Mouse (Mus musculus) induced T-regulatory cell, adult 2 months (primary cell): ENCODE results near the gene Nsun2.
"Not testable (repeated sequence)": the region's sequence is repeated elsewhere in the genome, so short reads cannot be mapped to it uniquely, and the experiment has no call there.

Experiments
- DNase-seq: peaks from one replicate; pipeline ENCODE4 v3.0.0-alpha.2; 2012; ENCODE audit warnings: low read depth

Nsun2 gene

DNA sequence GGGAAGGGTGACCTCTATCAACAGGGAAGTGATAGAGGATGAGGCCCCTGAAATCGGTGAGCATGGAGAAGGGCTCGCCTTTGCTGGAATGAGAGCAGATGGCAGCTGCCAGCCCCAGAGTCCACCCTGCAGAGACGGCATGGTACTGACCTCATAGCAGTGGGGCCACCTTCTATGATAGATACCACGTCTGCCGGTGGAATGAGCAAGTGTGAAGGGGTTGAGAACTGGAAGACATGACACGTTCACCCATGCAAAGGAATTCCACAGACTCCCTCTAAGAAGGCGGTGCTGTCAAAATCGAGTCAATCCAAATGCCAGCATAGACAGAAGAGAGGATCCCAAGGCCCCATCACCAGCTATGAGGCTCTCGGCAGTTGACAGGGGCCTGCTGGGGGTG lies 20.7 kb downstream of the Nsun2 start:
- DNase-seq, result no peak

GRCm38 (mm10) chr13:69555045-69555444 lies 21.5 kb downstream of the Nsun2 start:
- no peak for DNase-seq

DNA sequence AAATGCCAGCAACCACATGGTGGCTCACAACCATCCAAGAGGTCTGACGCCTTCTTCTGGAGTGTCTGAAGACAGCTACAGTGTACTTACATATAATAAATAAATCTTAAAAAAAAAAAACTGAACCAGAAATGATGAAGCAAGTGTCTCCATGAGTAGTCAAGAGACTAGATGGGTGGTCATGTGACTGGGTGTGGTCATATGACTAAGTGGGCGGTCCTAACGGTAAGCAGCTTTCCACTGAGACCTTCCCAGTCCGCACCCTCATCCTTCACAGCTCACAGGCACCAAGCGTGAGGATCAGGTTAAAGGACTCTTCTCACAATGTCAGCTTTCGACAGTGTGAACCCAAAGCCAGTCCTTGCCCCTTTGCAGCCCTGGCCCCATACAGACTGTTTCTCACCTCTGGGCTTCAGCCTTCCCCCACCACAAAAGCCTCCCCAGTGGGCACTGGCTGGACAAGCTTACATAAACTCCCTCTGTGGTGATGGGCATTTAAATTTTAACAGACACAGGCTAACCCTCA lies 22.5 kb downstream of the Nsun2 start:
- no peak for DNase-seq

DNA sequence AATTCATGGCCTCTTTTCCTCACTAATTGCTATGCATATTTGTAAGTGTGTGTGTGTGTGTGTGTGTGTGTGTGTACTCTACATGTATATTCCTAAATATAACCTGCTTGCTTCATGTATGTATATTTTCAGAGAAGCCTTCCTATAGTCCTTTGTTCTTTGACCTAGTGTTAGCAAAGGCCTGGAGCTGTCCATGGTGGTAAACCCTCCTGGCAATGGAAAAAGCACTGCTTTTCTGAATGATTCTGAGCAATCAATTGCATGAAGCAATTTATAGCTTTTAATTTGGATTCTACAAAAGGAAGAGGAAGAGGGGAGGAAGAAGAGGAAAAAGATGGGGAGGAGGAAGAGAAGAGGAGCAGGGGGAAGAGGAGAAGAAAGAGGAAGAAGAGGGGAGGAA lies 23.2 kb downstream of the Nsun2 start:
- no peak for DNase-seq

DNA sequence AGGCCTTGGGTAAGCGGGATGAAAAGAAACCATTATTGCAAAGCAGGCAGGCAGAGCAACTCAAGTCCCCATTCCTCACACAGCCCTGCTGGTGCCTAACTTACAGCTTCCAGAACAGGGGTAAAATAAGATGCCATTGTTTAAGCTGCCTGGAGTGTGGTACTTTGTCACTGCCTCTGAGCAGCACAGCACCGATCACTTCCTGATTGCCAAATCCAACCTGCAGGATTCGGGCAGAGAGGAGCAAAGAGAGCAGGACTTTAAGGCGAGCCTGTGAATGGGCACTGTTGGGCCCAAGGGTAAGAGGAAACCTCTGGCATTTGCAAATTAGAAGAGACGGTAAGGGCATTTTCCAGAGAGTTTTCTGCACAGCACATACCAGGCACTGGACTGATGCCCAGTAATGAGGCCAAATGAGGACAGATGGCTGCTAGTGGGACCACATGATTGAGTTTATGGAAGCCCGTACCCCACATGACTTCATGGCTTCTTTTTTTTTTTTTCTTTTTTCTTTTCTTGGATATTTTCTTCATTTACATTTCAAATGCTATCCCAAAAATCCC lies 24.6 kb downstream of the Nsun2 start:
- DNase-seq, result no peak

DNA sequence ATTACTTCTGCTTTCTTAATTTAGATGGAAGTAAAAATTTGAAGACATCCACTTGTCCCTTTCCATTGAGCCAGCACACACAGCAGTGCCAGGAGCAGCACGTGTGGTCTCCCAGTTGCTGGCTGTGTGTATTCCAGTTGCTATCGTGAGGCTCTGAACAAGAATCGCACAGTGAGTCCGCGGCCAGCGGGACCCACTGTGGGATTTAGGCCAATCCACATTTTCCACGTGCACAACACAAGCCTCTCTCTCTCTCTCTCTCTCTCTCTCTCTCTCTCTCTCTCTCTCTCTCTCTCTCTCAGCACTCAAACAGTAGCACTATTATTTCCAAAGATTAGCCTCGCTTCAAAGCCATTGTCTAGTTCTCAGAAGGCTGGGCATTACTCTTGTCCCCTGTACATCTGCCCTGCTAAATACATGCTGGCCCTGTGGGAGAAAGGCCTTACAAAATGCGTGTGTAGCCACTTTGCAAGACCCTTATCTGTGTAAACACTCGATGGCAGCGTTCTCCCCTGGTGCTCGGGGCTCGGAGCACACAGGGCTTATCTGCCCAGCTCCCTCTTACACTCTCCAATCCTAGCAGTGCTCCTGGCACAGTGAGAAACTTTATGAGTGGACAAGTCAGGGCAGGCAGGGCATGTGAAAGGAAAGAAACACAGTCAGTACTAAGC lies 25.9 kb downstream of the Nsun2 start:
- no peak for DNase-seq

DNA sequence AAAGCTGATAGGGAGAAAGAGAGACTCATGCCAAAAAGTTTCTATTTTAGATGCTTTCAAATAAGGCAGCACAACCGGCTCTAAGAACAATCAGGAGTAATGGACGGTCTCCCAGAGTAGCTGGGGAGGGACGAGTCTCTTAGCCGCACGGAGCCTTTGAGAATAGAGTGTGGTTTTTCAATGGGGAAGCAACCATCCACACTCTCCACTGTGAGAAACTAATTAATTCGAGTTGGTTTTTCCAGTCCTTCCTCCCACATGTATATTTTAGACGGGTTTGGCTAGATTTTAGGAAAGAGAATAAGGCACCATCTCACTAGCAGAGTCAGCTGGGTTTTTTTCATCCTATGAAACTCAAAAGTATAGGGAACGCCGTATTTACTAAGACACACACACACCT lies 28.5 kb downstream of the Nsun2 start:
- no peak for DNase-seq

GRCm38 (mm10) chr13:69562654-69563574 lies 29.4 kb downstream of the Nsun2 start:
- no peak for DNase-seq

DNA sequence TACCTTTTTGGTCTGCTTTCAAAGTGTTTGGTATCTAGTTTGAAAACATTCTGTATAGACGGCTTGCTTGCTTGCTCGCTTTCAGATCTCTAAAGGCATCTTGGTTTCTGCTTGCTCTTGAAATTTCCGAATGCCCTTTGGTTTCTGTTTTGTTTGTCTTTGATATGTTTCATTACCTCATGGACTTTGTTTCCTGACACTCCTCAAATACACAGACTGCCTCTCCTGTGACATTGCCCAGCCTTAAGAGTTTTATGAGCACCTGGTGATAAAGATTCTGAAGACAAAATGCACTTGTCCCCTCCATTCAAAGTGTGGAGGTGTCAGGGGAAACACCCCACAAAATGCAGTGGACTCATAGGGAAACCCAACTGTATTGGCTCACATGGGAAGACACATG lies 30.4 kb downstream of the Nsun2 start:
- no peak for DNase-seq

DNA sequence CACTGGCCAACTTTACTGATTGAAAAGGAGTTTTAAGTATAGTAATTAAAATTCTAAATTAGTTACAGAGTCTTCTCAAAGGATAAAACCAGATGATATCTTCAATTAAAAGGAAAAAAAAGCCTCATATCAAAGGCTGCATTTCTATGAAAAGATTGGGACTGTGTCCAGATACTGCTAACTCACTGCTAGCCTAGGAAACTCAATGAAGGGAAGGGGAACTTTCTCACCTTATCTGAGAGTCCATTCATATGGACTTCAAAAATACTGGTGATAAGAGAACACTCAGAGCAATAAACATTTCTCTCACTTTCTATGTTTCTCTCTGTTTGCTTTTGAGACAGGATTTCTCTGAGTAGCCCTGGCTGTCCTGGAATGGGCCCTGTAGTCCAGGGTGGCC lies 31.0 kb downstream of the Nsun2 start:
- no peak for DNase-seq

DNA sequence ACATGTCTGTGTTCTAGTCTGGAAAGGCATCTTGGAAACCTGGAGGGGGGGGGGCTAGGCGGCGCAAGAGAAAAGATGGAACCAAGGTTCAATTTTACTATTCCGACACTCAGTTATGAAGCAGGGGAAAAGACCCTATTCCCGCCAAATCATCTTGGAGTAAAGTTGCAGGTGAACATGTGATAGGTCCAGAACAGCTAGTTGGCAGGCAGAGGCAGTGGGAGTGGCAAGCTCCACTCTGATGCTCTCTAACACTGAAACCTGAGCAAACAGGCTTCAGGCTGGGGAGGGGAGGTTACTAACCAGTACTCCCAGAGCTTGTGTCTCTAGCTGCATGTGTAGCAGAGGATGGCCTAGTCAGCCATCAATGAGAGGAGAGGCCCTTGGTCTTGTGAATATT lies 31.9 kb downstream of the Nsun2 start:
- DNase-seq, result not testable (repeated sequence)

DNA sequence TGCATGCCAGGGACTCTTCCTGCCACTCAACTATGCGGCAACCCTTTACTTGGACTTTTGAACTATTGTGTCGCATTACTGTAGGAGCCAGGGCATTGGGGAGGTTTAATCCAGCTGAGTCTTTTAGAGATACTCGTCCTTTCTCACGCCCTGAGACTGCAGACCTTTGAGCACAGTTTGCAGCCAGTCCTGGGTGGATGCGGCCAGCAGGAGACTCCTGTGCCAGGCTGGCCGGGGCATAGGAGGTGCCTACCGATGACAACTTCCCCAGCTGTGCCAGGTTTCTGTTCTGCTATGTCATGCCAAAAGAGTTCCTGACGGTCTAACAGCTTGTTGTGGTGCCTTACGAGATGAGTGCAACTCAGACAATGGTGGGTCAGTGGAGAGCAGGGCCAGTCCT lies 35.7 kb downstream of the Nsun2 start:
- DNase-seq, result no peak

DNA sequence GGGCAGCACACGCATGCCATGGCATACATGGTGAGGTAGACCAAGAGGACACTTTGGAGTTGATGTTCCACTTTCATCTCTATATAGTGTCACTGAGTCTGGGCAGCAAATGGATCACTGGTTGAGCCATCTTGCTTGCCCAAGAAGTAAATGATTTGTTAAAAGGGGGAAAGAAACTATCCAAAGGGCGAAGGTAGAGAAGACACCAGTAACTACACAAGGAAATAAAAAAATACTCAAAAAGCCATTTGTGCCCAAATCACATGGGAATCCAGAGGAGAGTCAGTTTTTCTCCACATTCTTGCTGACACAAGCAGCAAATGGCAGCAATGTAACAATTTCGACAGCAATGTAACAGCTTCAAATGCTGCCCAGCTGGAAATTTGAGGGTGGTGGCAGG lies 39.0 kb downstream of the Nsun2 start:
- no peak for DNase-seq

GRCm38 (mm10) chr13:69576676-69577075 lies 43.1 kb downstream of the Nsun2 start:
- no peak for DNase-seq

- DNase-seq, result no peak
Measured at GRCm38 (mm10) chr13:69577181-69577834, 43.8 kb downstream of the Nsun2 start.

DNA sequence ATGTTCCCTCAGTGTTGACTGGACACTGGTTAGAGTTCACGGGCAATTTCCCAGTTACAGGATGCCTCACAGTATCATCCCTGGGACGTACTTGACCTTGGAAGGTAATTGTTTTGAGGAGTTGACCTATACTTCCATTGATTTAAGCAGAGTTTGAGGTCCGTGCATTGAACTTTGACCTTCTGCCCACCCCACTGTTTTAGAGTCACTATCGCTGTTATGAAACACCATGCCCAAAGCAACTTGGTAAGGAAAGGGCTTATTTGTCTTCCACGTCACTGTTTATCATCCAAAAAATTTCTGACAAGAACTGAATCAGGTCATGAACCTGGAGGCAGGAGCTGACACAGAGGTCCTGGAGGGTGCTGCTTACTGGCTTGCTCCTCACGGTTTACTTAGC lies 48.9 kb downstream of the Nsun2 start:
- no peak for DNase-seq

DNA sequence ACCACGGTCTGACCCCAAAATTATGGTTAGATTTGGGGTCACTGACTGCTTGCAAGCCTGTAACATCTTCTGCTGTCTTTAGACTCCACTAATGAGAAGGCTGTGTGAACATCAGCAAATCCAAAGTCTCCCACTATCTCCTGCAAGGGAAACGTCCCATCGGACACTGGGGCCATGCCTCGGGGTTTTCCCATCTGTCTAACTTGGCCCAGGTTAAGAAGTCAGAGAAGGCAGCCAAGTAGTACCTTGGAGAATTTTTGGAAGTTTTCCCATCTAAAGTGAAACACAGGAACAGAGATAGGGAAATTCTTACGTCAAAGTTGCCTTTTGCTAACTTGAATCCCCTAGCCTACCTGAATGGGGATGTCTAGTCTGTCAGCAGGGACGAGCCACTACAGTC lies 50.0 kb downstream of the Nsun2 start:
- no peak for DNase-seq

DNA sequence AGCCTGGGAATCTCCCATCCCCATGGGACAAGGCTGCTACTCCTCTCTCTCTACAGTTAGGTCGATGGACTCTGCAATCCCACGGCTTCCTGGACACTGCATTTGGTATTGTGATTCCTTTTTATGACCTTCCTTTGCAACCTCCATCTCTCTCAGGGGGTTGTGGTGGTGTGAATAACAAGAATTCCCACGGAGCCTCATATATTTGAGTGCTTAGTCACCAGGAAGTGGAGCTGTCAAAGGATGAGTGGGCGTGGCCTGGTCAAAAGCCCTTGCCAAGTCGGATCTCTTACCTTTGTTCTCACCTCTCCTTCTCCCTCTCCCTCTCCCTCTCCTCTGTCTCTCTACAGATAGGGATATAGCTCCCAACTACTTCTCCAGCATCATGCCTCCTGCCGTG lies 52.3 kb downstream of the Nsun2 start:
- DNase-seq, result no peak

DNA sequence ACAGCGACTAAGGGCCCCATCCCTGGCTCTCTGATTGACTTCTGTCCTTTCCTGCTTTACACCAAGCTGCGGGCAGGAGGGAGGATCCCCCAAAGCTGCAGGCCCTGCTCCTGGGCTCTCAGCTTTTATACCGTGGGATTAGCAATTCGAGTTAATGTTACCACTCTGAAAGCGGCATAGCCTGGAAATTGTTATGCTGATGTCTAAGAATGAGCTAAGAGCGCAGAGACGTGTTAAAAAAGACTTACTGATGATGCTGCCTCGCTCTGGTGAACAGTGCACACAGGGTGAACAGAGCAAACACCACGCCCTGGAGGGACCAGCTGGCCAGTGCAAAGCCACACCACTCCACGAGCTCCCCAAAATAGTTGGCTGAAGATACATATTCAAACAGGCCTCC lies 52.8 kb downstream of the Nsun2 start:
- DNase-seq, result no peak

DNA sequence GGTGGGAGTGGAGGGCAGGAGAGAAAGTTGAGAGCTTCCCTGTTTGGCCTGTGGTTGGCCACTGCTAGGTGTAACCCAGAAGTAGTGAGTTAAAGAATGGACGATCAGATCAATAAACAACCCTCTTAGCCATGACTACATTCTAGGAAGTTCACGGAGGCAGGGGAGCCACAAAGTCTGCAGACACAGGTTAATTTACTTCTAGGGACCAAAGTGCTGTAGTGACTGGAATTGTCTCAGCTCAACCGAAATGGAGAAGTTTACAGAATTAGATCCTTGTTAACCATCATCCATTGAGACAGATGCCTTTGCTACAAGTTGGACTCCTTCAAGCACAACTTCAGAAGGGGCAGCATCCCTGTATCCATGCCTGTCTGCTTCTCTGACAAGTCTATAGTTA lies 54.3 kb downstream of the Nsun2 start:
- DNase-seq, result no peak

- DNase-seq, result no peak
Measured at GRCm38 (mm10) chr13:69588263-69588662, 54.7 kb downstream of the Nsun2 start.

- no peak for DNase-seq
Measured at GRCm38 (mm10) chr13:69591338-69591737, 57.8 kb downstream of the Nsun2 start.
